Mouse (Mus musculus): Measurements from ENCODE around the gene Olfr698.
"Not testable (repeated sequence)": the region's sequence is repeated elsewhere in the genome, so short reads cannot be mapped to it uniquely, and the experiment has no call there.

Olfr698 gene

GRCm38 (mm10) chr7:106755297-106755696 lies at the start of gene Olfr698:
Gene Olfr698 (minus strand): TSS chr7:106755397.
- no peak for DNase-seq

- DNase-seq: no peak
Observed at GRCm38 (mm10) chr7:106793098-106793497, 37.9 kb upstream of the Olfr698 start, which contains the start of gene Olfr699. Gene Olfr699 (minus strand): TSS chr7:106793198.

GRCm38 (mm10) chr7:106788330-106788729 lies 33.1 kb upstream of the Olfr698 start:
- no peak for DNase-seq

- not testable (repeated sequence) for DNase-seq
Observed at GRCm38 (mm10) chr7:106761008-106761407, 5.8 kb upstream of the Olfr698 start.

GRCm38 (mm10) chr7:106758800-106759199 lies 3.6 kb upstream of the Olfr698 start:
- no peak for DNase-seq

GRCm38 (mm10) chr7:106745811-106746210 lies 9.4 kb downstream of the Olfr698 start:
- DNase-seq: no peak

GRCm38 (mm10) chr7:106742343-106742742 lies 12.9 kb downstream of the Olfr698 start, which contains the start of gene Olfr697:
Gene Olfr697 (minus strand): TSS chr7:106742443.
- DNase-seq: no peak

GRCm38 (mm10) chr7:106737028-106737427 lies 18.2 kb downstream of the Olfr698 start:
- DNase-seq: no peak

- DNase-seq: no peak
Observed at GRCm38 (mm10) chr7:106733717-106734116, 21.5 kb downstream of the Olfr698 start.

- DNase-seq: not testable (repeated sequence)
Observed at GRCm38 (mm10) chr7:106725654-106726053, 29.5 kb downstream of the Olfr698 start.

GRCm38 (mm10) chr7:106716296-106716695 lies 38.9 kb downstream of the Olfr698 start, which contains the start of gene Olfr695:
Gene Olfr695 (minus strand): TSS chr7:106716396.
- DNase-seq: no peak

- no peak for DNase-seq
Observed at GRCm38 (mm10) chr7:106711463-106711862, 43.7 kb downstream of the Olfr698 start.

GRCm38 (mm10) chr7:106707705-106708104 lies 47.5 kb downstream of the Olfr698 start:
- not testable (repeated sequence) for DNase-seq

Measured in kidney, postnatal 25 days (tissue).